Mouse (Mus musculus) kidney, adult 2 months (tissue): Measurements from ENCODE around the gene Camsap2.

ENCODE experiments used
- CTCF ChIP-seq: fragments of 200-500 bp; conservative IDR thresholded peaks from 2 replicates; pipeline ENCODE4 v1.5.1; 2011; ENCODE audit warnings: low read depth, mild to moderate bottlenecking, control low read depth, low read length, moderate library complexity, mixed read lengths; ENCODE audit not compliant: insufficient read depth, insufficient read length
- POLR2A ChIP-seq: fragments of 200-500 bp; IDR thresholded peaks from one replicate; pipeline ENCODE4 v1.6.1; 2011; ENCODE audit warnings: low read depth, low read length, control low read depth

GRCm38 (mm10) chr1:136228328-136229039 lies 117.4 kb downstream of the Camsap2 start:
- TF ChIP-seq CTCF (no peak), POLR2A (no peak)
